Mouse (Mus musculus) cerebellum, adult 8-10 months (tissue): ENCODE measurements at regions not wholly inside any gene's neighbourhood (a gene's known extent, or its start where the extent isn't known, plus 50 kb on each side); places are given as distances from the start of the nearest gene placed in this dataset.
"Not testable (repeated sequence)": the region's sequence is repeated elsewhere in the genome, so short reads cannot be mapped to it uniquely, and the experiment has no call there.

Experiments
- DNase-seq: peaks from one replicate; pipeline ENCODE4 v3.0.0; 2022

DNA sequence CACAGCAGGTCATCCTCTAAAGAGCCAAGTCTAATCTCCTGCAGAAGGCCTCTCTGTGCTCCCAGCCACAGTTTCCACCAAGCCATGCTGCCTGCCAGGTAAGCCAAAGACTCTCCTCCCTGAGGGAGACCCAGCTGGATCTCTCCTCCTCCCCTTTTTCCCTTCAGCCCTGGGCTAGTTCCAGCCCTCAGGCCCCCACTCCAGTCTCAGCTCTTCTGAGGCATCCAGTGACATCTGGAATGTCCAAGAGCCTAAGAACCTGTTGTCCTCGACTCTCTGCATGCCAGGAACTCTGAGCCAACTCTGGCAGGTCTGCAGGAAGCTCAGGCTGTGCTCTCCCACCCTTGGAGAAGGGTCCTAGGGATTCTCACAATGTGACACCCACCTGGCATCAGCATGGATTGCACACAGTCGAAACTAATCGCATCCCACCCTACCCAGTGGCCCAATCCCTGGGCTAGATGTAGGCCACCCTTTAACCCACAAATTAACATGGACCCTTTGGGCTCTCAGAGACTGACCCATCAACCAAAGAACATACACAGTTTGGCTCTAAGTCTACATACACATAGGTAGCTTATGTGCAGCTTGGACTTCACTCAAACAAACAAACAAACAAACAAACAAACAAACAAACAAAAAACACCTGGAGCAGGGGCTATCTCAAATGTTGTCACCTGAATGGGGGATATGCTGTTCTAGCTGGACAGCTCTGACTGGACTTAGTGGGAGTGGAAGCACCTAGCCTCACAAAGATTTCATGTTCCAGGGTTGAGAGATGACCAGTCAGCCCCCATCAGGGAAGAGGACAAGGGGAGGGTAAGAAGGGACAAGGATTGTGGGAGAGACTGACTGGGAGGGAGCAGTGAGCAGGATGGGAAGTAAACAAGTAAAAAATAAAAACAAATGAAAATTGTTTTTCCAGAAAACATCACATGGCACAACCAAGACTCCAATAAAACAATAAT is 57.9 kb upstream of the Zfp709 start:
- DNase-seq: not testable (repeated sequence)

DNA sequence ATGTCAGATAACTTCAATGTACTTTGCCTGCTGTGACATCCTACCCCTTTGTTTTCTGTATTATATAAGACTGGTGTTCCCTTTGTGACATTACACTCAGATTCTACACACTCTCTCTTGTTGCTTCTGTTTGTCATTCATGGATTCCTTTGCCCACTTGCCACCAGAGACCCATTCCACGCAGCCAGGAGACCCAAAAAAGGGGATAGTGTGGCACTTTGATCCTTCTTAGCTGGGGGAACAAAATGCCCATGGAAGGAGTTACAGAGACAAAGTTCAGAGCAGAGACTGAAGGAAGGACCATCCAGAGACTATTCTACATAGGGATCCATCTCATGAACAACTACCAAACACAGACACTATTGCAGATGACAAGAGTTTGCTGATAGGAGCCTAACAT is 59.1 kb upstream of the Zfp709 start:
- DNase-seq: not testable (repeated sequence)

DNA sequence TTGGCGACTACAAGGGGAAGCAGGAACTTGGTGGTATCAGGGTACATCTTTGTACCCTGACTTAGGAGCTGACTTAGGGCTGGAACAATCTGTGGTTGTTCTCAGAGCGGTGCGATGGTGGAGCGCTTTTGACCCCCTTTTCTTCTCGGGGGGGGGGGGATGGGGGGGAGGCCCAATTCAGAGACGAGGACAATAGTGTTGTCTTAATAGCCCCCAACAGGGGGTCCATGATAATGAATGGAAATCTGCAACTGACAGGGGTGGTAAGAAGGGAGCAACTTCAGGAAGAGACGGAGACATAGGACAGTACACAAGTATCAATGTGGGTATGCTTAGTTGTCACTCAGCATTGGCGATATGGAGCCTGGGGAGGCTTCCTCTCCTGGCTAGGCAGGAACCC is 61.9 kb upstream of the Zfp709 start:
- DNase-seq: not testable (repeated sequence)

DNA sequence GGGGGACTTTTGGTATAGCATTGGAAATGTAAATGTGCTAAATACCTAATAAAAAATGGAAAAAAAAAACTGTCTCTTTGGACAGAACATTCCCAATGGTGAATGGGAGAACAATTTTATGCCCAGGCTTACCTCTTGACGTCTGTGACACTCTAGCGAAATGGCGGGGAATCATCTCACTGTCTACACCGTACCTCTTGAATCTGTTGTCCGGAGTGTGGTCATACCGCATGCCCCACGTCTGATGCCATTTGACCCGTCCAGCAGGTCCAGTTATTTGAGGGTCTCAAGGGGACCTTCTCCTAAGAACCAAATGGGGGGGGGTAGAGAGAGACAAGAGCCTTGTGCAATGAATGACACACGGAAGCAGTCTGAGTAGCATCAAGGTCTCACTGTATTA is 62.4 kb upstream of the Zfp709 start:
- not testable (repeated sequence) for DNase-seq

DNA sequence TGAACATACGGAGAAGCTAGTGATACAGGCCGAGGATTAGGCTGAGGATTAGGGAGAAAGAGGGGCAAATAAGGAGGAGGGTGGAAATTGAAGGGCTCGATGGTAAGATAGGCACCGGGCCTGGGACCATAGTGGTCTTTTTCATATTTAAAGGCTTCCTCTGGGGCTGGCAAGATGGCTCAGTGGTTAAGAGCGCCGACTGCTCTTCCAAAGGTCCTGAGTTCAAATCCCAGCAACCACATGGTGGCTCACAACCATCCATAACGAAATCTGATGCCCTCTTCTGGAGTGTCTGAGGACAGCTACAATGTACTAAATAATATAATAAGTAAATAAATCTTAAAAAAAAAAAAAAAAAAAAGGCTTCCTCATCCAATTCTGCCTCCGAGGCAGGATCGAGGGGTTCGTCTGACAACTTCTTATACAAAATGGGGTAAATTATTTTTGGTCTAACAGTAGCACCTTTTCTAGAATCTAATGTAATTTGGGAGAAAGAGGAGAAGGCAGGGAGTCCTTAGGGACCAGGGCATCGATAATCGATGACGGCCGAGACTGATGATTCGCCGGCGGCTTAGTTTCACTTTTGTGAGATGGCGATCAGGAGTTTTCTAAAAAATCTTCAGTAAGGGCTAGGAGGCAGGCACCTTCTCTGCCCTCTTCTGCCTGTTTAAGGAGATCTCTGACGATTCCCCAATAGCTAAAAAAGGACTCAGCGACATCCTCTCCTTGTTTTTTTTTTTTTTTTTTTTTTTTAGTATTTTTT is 65.4 kb upstream of the Zfp709 start:
- not testable (repeated sequence) for DNase-seq

DNA sequence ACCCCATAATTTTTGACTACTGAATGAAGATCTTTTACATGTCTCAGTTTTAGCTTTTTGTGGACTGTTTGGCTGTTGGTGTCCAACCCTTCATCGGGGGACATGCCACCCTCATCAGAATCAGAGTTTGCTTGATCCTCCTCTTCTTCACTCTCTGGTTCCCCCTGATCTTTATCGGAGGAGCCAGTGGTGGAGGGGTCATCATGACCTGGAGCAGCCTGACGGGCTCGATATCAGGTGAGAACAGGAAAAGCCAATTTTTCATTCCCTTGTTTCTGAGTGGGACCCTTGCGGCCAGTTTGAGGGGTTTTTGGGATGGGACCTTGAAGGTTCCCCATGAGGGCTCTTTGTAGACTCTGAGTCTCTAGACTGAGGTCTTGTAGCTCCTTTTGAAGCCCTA is 66.0 kb upstream of the Zfp709 start:
- DNase-seq: not testable (repeated sequence)

DNA sequence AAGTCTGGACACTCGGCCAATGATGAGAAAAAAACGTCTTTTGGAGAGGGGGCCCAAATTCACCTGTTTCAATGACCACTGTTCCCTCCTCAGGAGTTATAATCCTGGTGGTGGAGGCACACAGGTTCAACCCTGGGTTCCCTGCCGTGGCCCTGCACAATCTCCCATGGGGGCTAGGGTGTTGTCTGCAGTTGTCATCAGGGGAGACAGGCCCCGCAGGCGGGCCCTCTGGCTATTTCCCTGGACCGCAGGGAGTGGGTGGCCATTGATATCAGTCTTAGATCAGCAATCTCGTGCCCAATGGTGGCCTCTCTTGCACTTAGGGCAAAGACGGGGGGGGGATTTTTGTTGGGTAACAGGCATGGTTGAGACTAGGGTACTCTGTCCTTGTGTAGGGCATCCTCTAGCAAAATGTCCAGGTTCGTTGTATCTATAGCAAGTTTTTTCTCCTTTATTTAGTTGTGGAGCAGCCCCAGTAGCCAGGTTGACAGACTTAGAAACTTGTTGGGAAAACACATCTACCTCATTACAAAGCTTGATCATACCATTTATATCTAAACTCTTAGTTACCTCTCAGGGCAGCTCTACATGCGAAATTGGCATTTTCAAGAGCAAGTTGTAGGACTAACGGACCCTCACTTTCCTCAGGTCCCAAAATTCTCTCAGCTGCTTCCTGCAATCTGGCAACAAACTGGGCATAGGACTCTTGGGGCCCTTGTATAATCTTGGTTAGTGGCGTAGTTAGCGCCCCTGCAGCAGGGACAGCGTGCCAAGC is 66.9 kb upstream of the Zfp709 start:
- DNase-seq: not testable (repeated sequence)

DNA sequence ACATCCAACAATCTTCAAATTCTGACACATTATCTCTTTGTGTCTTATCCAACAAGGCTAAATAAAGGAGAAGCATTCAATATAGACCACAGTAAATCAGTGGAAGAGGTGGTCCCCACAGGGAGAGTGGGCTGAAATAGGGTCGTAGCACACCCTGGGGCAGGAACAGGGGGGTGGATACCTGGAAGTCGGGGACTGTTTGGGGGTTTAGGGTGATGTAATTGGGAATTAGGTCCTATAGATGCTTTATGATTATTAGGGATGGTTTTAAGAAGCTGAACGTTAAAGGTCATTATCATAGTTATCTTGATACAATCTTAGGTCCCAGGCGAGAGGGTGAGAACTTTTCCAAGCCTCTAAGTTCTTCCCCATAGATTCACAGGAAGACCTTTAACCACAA is 67.9 kb upstream of the Zfp709 start:
- not testable (repeated sequence) for DNase-seq

DNA sequence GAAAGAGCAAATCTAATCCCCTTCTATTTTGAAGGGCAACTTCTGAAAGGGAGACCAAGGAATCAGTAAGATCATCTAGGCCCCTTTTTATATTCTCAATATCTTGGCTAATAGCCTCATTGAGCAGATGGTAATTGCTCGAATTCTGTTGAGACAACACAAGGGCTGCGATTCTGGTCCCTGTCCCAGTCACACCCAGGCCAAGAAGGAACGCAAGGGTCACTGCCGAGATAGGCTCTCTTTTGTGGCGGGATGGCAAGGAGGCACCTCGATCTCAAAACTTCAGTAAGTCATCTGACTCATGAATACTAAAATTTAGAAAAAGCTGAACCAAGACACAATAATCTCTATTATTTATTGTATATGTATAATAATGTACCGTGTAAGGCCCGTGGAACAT is 68.6 kb upstream of the Zfp709 start:
- DNase-seq: not testable (repeated sequence)

DNA sequence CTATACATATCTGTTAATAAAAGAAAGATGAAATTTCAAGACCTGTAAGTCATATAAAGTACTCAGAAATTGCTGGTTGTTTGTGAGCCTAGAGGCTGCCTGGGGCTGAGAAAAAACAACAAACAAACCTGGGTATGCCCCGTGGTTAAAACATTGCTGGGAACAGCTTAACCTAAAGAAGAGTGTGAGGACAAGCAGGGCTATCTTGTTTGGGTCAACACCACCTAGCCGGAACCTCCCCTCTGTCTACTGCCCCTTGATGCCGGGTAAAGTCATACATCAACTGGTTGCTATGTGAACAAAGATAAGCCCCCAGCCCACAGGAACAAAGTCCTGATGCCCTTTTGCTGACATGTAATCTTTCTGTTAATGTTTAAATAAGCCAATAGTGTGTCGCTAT is 74.0 kb upstream of the Zfp709 start:
- not testable (repeated sequence) for DNase-seq

DNA sequence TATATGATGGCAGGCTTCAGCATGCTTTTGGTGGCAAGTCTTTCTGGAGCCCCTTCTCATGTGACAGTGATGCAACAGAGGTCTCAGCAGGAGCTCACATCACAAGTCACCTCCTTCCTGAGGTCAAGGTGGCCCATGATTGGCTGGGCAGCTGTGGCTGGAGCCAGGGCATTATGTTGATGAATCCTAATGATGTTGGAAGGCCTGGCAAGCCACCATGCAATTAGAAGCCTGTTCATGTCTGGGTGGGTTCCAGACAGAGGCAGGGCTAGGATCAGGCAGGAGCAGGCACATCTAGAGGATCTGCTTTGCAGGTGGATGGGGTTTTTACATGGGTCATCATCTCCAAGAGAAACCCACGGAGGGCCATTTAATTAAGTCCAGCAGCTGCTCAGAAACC is 77.2 kb upstream of the Zfp709 start:
- DNase-seq: not testable (repeated sequence)

DNA sequence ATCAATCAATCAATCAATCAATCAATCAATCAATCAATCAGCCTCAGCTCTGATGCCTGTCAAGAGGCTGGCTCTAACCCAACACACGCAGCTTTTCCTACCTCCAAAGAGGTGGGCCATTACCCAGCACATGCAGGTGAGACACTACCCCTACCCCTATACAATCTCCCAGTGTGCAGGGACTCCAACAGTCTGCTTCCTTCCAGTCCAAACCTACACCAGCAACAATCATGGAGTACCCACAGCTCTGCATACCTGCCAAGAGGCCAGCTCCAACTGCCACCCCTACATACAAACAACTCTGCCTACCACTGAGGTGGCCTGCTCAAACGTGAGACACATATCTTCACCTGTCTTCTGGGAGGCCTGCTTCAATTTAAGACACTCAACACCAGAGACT is 76.7 kb upstream of the Fcho1 start:
- DNase-seq: not testable (repeated sequence)

DNA sequence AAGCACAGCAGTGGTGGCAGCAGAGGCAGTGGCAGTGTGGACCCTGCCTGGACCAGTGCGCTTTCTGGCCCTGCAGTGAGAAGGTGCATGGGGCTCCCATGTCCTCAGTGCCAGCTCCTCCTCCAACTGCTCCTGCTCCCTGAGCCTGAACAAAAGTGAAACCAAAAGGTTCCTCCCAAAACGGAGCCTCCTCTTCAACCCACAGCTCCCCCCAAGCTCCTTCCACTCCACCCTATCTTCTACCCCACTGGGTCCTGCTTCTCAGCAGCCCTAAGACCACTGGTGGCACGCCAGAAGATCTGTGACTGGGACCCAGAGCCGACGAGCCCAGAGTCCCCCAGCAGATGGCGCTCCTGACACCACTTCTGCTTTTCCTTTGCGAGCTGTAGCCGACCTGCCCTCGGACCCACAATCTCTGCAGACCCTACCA is 63.5 kb upstream of the Fcho1 start:
- DNase-seq: peak; percentile 7

DNA sequence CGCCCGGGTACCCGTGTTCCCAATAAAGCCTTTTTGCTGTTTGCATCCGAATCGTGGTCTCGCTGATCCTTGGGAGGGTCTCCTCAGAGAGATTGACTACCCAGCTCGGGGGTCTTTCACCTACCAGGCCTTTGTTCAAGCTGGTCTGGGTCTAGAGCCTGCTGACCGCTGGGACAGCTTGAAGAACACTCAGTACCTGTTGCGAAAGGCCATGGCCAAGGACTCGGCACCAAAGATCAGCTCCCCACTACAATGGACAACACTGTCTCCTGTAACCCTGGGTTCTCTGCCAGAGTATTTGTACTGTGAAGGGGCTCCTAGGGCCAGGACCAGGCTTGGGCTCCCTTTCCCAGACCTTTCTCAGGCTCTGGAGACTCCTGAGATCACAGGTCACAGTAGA is 55.1 kb upstream of the Fcho1 start:
- not testable (repeated sequence) for DNase-seq

DNA sequence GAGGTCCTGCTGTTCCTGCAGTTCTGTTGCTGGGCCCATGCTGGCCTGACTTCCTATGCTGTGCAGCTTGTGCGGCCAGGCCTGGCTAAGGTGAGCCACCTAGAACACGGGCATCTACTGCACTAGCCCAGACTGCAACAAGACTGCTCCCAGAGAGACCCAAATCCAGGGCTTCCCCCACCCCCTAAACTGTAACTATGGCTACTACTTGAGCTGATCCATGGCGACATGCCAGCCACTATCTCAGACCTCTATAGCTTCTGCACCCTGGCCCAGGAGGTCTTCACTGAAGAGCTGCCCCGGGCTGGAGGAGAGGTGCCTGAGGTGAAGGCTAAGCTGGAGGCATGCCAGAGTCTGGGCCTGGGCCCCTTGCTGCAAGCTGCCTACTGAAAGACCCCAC is 54.3 kb upstream of the Fcho1 start:
- not testable (repeated sequence) for DNase-seq

DNA sequence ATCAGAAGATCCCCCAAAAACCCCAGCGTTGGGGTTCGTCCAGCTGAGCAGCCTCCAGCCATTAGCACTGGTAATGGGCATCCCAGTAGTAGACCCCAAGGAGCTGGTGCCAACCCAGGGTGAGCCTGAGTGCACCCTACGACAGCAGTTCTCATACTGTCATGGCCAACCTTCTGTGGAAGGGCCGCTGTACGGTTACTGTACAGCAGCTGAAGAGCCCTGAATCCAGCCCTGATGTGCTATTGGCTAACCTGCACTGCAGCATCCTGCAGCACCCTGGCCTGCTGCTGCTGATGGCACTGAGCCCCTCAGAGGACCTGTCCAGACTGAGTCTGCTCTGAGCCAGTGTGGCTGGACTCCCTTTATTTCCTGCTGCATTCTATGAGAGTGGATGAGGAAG is 53.9 kb upstream of the Fcho1 start:
- not testable (repeated sequence) for DNase-seq

DNA sequence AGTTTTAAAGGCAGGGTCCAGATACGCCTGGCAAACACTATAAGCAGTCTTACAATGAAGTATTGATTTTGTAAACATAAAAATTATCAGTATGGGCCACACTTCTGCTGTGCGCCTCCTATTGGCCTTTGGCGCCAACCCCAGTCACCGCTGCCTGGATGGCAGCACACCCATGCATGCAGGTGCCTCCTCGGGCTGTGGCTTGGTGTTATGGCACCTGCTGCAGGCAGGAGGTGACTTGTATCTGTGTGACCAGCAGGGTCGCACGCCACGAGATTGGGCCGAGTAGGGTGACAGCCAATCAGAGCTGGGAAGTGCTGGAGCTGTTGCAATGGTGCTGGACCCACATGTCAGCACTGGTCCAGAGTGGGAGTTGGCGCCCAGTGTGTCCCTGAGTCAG is 53.4 kb upstream of the Fcho1 start:
- no peak for DNase-seq
